Mouse (Mus musculus) midbrain, embryonic 13.5 days (tissue): ENCODE results near the gene Trip11. TPM values are rescaled to one million over a fixed set of nuclear protein-coding genes. Genes with fewer than 3 reads are reported as not detected.

Experiments
- ATAC-seq: fragments of 200-750 bp; cut with Nextera tagmentation; 2 replicates; pipeline ENCODE4 v1.8.0; 2017; ENCODE audit warnings: mild to moderate bottlenecking, moderate TSS enrichment, moderate library complexity
- H3K27ac ChIP-seq: fragments of 300-500 bp; sonication (generic); 2 replicates; pipeline ENCODE4 v1.5.1; 2015; ENCODE audit warnings: inconsistent platforms, mild to moderate bottlenecking, moderate library complexity
- H3K27me3 ChIP-seq: fragments of 300-500 bp; sonication (generic); 2 replicates; pipeline ENCODE4 v1.6.1; 2015; ENCODE audit warnings: mild to moderate bottlenecking, inconsistent platforms
- H3K36me3 ChIP-seq: fragments of 300-500 bp; sonication (generic); 2 replicates; pipeline ENCODE4 v1.6.1; 2015; ENCODE audit warnings: mild to moderate bottlenecking, inconsistent platforms
- H3K4me1 ChIP-seq: fragments of 300-500 bp; sonication (generic); replicated peaks from 2 replicates; pipeline ENCODE4 v1.6.1; 2015; ENCODE audit warnings: inconsistent platforms
- H3K4me2 ChIP-seq: fragments of 300-500 bp; sonication (generic); replicated peaks from 2 replicates; pipeline ENCODE4 v1.6.1; 2015; ENCODE audit warnings: moderate library complexity, mild to moderate bottlenecking, inconsistent platforms
- H3K4me3 ChIP-seq: fragments of 300-500 bp; sonication (generic); replicated peaks from 2 replicates; pipeline ENCODE4 v1.5.1; 2015; ENCODE audit warnings: mild to moderate bottlenecking, inconsistent platforms
- H3K9ac ChIP-seq: fragments of 300-500 bp; sonication (generic); replicated peaks from 2 replicates; pipeline ENCODE4 v1.6.1; 2015; ENCODE audit warnings: mild to moderate bottlenecking, inconsistent platforms
- H3K9me3 ChIP-seq: fragments of 300-500 bp; sonication (generic); 2 replicates; pipeline ENCODE4 v1.6.1; 2016; ENCODE audit warnings: mild to moderate bottlenecking, inconsistent platforms
- WGBS: fragments of 180-500 bp; shearing (Covaris S2); methylation state at CpG from one replicate; pipeline ENCODE4 v1.1.7; 2015; 5-methylcytosine and 5-hydroxymethylcytosine counted together
- polyA plus RNA-seq: library from polyadenylated mRNA; unstranded; fragments of >200 nt; fragmentation: Nextera tagmentation; extraction: Ambion mirVana; gene quantifications from 2 replicates; pipeline ENCODE4 v1.2.1, GENCODE M21; 2015

Gene Trip11
- polyA plus RNA-seq, 1 experiment from 2014 or later, result 26.4 TPM

DNA sequence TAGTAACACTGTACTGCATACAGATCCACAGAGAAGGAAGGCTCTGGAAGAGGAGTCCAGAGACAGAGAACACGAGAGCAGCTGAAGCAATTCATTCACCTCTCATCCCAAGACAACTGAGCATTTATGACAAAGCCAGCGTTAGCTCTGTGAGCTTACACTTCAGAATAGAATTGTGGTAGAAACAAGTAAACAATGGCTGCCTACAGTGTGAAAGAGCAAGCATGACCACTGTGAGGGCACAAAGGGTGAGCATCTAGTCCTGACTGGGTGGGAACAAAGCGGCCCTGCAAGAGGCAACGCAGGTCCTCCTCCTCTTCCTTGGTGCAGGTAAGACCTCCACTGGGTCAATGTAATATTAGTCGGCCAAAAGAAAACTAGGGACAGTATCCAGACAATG lies 22.0 kb downstream of the Trip11 start:
- Histone ChIP-seq H3K27me3 (no peaks in the 10 kb centered on the region), H3K36me3 (peaks cover 47% of the 10 kb centered on the region), H3K4me2 (no peak overlapping the region), H3K9ac (no peak overlapping the region), H3K27ac (no peak overlapping the region), H3K4me1 (no peaks in the 10 kb centered on the region), H3K9me3 (no peaks in the 10 kb centered on the region), H3K4me3 (no peak overlapping the region)
- WGBS, result 85% methylated on average over 5 of the region's 5 CpGs
- no peak for ATAC-seq

DNA sequence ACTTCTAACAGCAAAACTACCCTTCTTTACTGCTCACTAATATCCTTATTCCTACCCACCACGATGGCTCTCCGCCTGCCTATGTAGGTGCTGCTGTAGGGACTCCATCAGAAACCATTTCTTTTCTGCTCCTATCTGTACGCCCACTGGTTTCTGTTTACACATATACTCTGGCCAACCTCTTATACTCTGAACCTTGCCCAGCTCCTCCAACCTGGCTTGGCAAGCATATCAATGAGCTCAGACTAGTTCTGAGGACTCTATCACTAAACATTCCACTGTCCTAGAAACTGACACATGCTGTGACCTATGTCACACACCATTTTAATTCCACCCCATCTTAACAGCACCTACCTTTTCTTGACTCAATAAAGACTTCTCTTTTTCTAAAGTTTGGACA lies 23.7 kb downstream of the Trip11 start:
- no peak for ATAC-seq
- H3K9me3 ChIP-seq, result no peaks in the 10 kb centered on the region
- no peaks in the 10 kb centered on the region for H3K27me3 ChIP-seq
- 99% methylated on average over 3 of the region's 3 CpGs for WGBS
- no peaks in the 10 kb centered on the region for H3K4me1 ChIP-seq
- H3K27ac ChIP-seq, result no peak overlapping the region
- H3K4me3 ChIP-seq, result no peak overlapping the region
- H3K36me3 ChIP-seq, result peaks cover 62% of the 10 kb centered on the region
- H3K4me2 ChIP-seq, result no peak overlapping the region
- no peak overlapping the region for H3K9ac ChIP-seq

DNA sequence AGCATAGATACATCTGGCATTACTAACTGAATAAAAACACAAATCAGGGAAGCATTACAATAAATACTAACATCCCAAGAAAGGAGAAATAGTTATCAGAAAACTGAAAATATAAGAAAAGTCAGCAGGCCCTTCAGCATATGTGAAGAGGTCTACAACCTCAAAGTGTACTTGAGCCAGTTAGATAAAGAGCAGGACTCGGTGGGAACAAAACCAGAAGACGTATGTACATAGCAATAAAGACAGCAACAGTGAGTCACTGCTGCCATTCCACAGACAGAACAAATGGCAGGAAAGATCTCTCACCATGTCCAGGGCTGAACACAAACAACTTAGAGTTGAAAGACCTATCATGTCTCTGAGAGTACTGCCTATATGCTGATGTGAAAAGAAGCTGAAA lies 24.8 kb downstream of the Trip11 start:
- Histone ChIP-seq H3K27me3 (no peaks in the 10 kb centered on the region), H3K4me1 (no peaks in the 10 kb centered on the region), H3K9me3 (no peaks in the 10 kb centered on the region), H3K27ac (no peak overlapping the region), H3K36me3 (peaks cover 66% of the 10 kb centered on the region), H3K4me3 (no peak overlapping the region), H3K4me2 (no peak overlapping the region), H3K9ac (no peak overlapping the region)
- ATAC-seq, result no peak
- WGBS, result 96% methylated on average over 2 of the region's 2 CpGs

DNA sequence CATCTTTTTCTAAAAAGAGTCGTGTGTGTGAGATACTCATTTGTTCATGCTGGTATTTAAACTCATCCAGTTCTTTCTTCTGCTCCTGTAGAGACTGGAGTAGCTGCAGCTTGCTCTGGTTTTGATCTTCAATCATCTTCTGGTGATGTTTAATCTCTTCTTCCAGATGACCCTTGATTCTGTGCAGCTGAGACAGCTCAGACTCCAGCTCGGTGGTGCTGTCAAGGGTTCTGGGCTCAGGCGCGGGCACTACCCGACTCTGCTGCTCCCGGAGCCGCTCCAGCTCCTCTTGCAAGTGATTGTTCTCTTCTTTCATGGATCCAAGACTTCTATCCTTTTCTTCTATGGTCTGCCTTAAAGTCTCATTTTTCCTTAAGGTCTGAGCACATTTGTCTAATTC lies 28.1 kb downstream of the Trip11 start:
- no peaks in the 10 kb centered on the region for H3K9me3 ChIP-seq
- no peak overlapping the region for H3K27ac ChIP-seq
- no peak overlapping the region for H3K9ac ChIP-seq
- no peaks in the 10 kb centered on the region for H3K27me3 ChIP-seq
- H3K4me1 ChIP-seq, result no peaks in the 10 kb centered on the region
- 96% methylated on average over 7 of the region's 7 CpGs for WGBS
- ATAC-seq, result no peak
- no peak overlapping the region for H3K4me2 ChIP-seq
- H3K4me3 ChIP-seq, result no peak overlapping the region
- H3K36me3 ChIP-seq, result peaks cover 51% of the 10 kb centered on the region

DNA sequence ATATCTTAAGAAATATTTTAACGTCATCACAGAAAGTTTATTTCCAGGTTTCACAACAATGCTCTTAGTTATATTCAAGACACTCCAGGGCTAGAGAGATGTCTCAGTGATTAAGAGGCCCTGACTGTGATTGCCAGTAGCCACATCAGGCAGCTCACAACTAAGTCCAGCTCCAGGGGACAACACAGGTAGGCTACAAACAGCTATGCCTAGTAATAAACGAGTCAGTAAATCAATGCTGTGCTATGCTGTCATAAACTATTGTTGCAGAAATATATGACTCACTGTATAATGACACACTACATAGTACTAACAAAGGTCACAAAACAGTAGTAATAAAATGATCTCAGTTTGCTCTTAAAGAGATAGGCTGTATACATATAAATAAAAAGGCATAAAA lies 36.7 kb downstream of the Trip11 start:
- WGBS, result 90% methylated on average over 2 of the region's 2 CpGs
- no peak for ATAC-seq

DNA sequence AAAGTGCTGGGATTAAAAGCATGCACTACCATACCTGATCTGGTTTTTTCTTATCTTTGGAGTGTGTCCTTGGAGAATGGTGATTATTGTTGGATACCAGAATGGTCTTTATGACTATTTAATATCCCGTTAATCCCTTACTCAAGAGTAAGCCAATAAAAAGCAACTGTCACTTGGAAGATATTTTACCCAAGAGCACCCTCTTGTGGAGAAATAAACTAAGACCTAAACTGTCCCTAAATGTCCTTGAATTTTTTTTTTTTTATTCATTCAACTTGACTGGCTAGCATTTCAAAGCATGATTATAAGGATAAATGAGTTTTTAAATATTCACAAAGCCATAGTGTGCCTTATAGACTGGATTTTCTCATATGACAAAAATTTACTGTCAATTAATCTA lies 38.0 kb downstream of the Trip11 start:
- no peaks in the 10 kb centered on the region for H3K27me3 ChIP-seq
- H3K9me3 ChIP-seq, result no peaks in the 10 kb centered on the region
- no peak overlapping the region for H3K27ac ChIP-seq
- no peak overlapping the region for H3K9ac ChIP-seq
- H3K4me1 ChIP-seq, result no peaks in the 10 kb centered on the region
- no peak overlapping the region for H3K4me2 ChIP-seq
- peaks cover 43% of the 10 kb centered on the region for H3K36me3 ChIP-seq
- no peak overlapping the region for H3K4me3 ChIP-seq
- WGBS, result 63% methylated on average over 1 of the region's 1 CpGs
- no peak for ATAC-seq

More for the DNA sequence above, 36.7 kb downstream of the Trip11 start:
- Histone ChIP-seq H3K4me3 (no peak overlapping the region), H3K4me1 (no peaks in the 10 kb centered on the region), H3K9me3 (no peaks in the 10 kb centered on the region), H3K36me3 (peaks cover 36% of the 10 kb centered on the region), H3K27ac (no peak overlapping the region), H3K9ac (no peak overlapping the region), H3K4me2 (no peak overlapping the region), H3K27me3 (no peaks in the 10 kb centered on the region)

DNA sequence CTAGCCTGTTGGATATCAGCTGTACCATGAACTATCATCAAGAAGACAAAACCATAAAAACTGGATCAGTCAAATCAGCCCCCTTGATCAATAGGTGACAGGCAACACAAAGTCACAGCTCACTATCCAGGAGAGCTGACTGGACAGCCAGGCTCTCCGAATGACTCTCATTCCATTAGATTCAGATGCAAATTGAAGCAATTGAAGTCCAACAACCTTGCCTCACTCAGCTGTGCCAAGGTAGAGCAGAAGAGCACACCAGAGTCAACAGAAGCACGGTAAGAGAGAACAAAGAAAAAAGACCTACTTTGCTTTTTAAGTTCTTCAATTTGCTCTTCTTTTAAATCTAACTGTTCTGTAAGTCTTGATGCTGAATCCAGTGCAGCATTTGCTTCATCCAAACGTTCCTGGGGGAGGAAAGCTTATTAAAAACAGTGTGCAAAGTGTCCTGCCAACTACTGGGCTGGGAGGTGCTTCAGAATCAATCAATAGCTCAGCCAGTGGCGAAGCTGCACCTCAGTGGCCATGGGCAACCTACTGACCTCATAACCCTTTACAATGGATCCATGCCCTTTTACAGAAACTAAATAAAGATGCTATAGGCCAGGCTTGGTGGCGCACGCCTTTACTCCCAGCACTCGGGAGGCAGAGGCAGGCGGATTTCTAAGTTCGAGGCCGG lies 50.6 kb downstream of the Trip11 start:
- no peak for ATAC-seq
- 90% methylated on average over 10 of the region's 10 CpGs for WGBS
- Histone ChIP-seq H3K4me2 (no peak overlapping the region), H3K27ac (no peak overlapping the region), H3K4me1 (no peaks in the 10 kb centered on the region), H3K9ac (no peak overlapping the region), H3K9me3 (no peaks in the 10 kb centered on the region), H3K4me3 (no peak overlapping the region), H3K36me3 (peaks cover 25% of the 10 kb centered on the region), H3K27me3 (no peaks in the 10 kb centered on the region)

DNA sequence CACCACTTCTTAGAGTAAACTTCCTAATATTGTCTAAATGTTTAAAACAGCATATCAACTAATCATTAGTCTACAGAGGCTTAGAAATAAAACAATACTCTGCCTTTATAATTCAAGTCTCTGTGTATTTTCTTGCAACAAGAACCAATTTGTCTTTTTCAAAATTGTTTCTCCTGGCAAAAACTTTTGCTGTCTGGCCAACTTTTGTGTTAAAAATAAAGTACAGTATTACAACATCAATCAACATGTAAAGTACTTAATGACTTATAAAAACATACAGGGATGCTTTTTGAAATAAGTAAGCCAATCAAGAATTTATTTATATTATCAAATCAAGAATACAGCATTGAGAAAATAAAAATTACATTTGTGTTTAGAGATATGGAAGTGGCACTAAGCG lies 52.8 kb downstream of the Trip11 start:
- Histone ChIP-seq H3K4me2 (no peak overlapping the region), H3K36me3 (peaks cover 17% of the 10 kb centered on the region; the same call in 1 of the 2 replicates), H3K4me1 (no peaks in the 10 kb centered on the region), H3K9me3 (no peaks in the 10 kb centered on the region), H3K9ac (no peak overlapping the region), H3K4me3 (no peak overlapping the region), H3K27ac (no peak overlapping the region), H3K27me3 (no peaks in the 10 kb centered on the region)
- no peak for ATAC-seq
- 95% methylated on average over 1 of the region's 1 CpGs for WGBS

DNA sequence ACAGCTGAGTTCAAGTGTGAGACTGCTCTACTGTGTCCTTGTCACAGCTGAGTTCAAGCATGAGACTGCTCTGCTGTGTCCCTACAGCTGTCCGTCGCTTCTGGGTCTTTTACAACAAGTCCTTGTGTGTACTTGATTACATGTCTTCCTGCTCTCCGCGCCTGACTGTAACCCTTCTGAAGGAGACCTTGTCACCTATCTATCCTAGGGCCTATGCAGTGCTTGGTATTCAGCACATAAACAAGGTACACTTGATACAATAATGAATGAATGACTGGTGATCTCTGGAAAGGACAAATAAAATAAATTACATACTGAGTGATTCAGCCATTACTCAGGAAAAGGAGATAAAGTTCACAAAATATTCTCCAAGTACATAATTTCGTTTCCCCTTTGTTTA lies 55.1 kb downstream of the Trip11 start:
- no peak overlapping the region for H3K4me3 ChIP-seq
- no peak overlapping the region for H3K4me2 ChIP-seq
- H3K27me3 ChIP-seq, result no peaks in the 10 kb centered on the region
- no peak overlapping the region for H3K27ac ChIP-seq
- H3K9me3 ChIP-seq, result no peaks in the 10 kb centered on the region
- H3K36me3 ChIP-seq, result peaks cover 22% of the 10 kb centered on the region; the same call in 1 of the 2 replicates
- H3K4me1 ChIP-seq, result no peaks in the 10 kb centered on the region
- WGBS, result 95% methylated on average over 5 of the region's 5 CpGs
- no peak overlapping the region for H3K9ac ChIP-seq
- no peak for ATAC-seq

DNA sequence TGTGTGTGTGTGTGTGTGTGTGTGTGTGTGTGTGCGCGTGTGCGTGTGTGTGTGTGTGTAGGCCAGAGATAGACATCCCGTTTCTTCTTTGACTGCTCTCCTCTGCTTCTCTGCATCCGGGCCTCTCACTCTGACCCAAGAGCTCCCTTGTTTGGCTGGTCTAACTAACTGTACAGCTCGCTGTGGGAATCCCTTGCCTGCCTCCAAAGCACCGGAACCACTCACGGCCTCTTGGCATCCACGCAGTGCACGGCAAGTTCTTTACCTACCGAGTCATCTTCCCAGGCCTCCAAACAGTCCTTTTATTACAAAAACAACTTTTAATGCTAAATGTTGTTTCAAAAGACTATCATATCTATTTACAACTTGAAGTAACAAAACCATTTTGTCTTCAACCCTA lies 58.7 kb downstream of the Trip11 start:
- Histone ChIP-seq H3K4me1 (no peaks in the 10 kb centered on the region), H3K27me3 (no peaks in the 10 kb centered on the region), H3K4me3 (no peak overlapping the region), H3K27ac (no peak overlapping the region), H3K9me3 (no peaks in the 10 kb centered on the region), H3K4me2 (no peak overlapping the region), H3K36me3 (0 out of 2 replicates have a peak, but pooled peaks cover 8% of the 10 kb centered on the region), H3K9ac (no peak overlapping the region)
- WGBS, result 91% methylated on average over 9 of the region's 11 CpGs
- no peak for ATAC-seq

DNA sequence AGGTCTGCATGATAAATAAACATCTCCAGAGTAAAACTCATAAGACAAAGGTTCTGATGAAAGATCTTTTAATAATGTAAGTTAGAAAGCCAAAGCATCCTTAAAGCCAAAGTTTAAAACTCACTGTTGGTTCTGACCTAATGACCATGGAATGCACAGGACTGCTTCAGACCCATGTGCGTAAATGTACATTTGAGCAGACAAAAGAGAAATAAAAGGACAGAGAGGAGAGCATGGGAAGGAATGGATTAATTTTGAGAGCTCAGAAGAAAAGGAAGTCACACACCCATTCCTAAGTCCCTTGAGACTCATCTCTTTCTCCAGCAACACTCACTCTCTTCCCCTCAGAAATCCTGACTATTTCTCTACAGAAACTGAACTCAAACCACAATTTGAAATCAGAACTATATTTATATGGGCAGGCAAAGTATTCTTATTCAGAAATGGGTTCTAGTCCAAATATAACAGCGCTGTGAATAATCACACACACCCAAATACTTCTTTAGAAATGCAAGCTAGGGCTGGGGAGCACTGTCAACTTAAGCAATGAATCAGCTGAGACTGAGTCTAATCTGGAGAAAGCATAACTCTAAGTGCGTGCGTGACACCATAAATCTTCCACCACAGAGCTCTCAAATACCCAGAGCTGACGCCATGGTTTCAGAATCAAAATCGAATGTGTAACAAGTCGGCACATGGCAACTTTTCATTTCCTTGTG lies 61.1 kb downstream of the Trip11 start:
- Histone ChIP-seq H3K9ac (no peak overlapping the region), H3K4me2 (no peak overlapping the region), H3K4me1 (no peaks in the 10 kb centered on the region), H3K27ac (no peak overlapping the region), H3K9me3 (no peaks in the 10 kb centered on the region), H3K36me3 (0 out of 2 replicates have a peak, but pooled peaks cover 5% of the 10 kb centered on the region), H3K4me3 (no peak overlapping the region), H3K27me3 (no peaks in the 10 kb centered on the region)
- ATAC-seq, result no peak
- whole genome bisulfite sequencing, result 95% methylated on average over 7 of the region's 7 CpGs

DNA sequence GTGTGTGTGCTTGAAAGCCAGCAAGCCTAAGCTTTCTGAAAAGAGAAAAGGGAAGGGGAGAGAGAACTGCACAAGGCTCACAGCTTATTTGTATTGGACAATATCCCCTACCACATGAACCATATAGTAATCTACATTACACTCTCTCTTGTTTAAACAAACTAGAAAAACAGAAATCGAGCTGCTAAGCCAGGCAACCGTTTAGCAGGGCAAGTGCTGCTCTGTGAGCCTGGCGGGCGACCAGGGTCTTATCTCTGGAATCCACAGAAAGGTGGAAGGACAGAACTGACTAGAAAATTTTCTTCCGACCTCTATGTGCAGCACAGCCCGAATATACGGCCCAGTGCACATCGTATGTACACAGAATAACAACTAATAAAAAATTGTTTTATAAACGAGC lies 61.8 kb downstream of the Trip11 start:
- H3K27me3 ChIP-seq, result no peaks in the 10 kb centered on the region
- H3K27ac ChIP-seq, result no peak overlapping the region
- H3K4me3 ChIP-seq, result no peak overlapping the region
- H3K4me1 ChIP-seq, result no peaks in the 10 kb centered on the region
- H3K4me2 ChIP-seq, result no peak overlapping the region
- H3K9me3 ChIP-seq, result no peaks in the 10 kb centered on the region
- WGBS, result 90% methylated on average over 9 of the region's 9 CpGs
- no peak for ATAC-seq
- H3K9ac ChIP-seq, result no peak overlapping the region
- H3K36me3 ChIP-seq, result 0 out of 2 replicates have a peak, but pooled peaks cover 7% of the 10 kb centered on the region
